Mouse (Mus musculus) gastrocnemius, postnatal 25 days (tissue): ENCODE data around the gene Wdr91. TPM values are rescaled to one million over a fixed set of nuclear protein-coding genes. Genes with fewer than 3 reads are reported as not detected.

Experiments used
- DNase-seq: peaks from one replicate; pipeline ENCODE4 v3.0.0; 2022
- long read RNA-seq, 2 experiments: library from polyadenylated mRNA; stranded (forward); transcript quantifications; one replicate each; pipeline ENCODE4 v2.0.0; 2021
- total RNA-seq, 2 experiments: library from RNA; stranded (reverse); gene quantifications; 1 replicate in 1 of 2; 2 replicates in 1 of 2; pipeline ENCODE4 v1.2.3; 2021

Gene Wdr91
- total RNA-seq = 1 to 10 TPM; 5.1 to 5.8 TPM
- long read RNA-seq, experiment 1, partial matches to known transcripts = 0 of 5 reads
- long read RNA-seq, experiment 1, other reads (novel, unspliced or antisense) = 3 of 5 reads
- long read RNA-seq, experiment 2, partial matches to known transcripts = 2 of 8 reads
- long read RNA-seq, experiment 2, other reads (novel, unspliced or antisense) = 3 of 8 reads

- peak; percentile 90 for DNase-seq
Measured at GRCm38 (mm10) chr6:34910371-34911219, at the start of gene Wdr91. Gene Wdr91, minus strand, starts transcription at chr6:34910876.

GRCm38 (mm10) chr6:34959131-34959530 is 48.5 kb upstream of the Wdr91 start:
- no peak for DNase-seq

GRCm38 (mm10) chr6:34955862-34956241 is 45.2 kb upstream of the Wdr91 start:
- DNase-seq = no peak

- DNase-seq = no peak
Measured at GRCm38 (mm10) chr6:34954926-34955861, 44.5 kb upstream of the Wdr91 start.

- no peak for DNase-seq
Measured at GRCm38 (mm10) chr6:34951956-34952667, 41.4 kb upstream of the Wdr91 start.

- DNase-seq = no peak
Measured at GRCm38 (mm10) chr6:34951518-34951917, 40.8 kb upstream of the Wdr91 start.

- no peak for DNase-seq
Measured at GRCm38 (mm10) chr6:34948461-34948860, 37.8 kb upstream of the Wdr91 start.

- no peak for DNase-seq
Measured at GRCm38 (mm10) chr6:34946486-34947079, 35.9 kb upstream of the Wdr91 start.

- no peak for DNase-seq
Measured at GRCm38 (mm10) chr6:34943499-34943898, 32.8 kb upstream of the Wdr91 start.

- no peak for DNase-seq
Measured at GRCm38 (mm10) chr6:34942446-34942845, 31.8 kb upstream of the Wdr91 start.

- DNase-seq = no peak
Measured at GRCm38 (mm10) chr6:34941496-34941895, 30.8 kb upstream of the Wdr91 start.

GRCm38 (mm10) chr6:34939451-34939850 is 28.8 kb upstream of the Wdr91 start:
- no peak for DNase-seq

- no peak for DNase-seq
Measured at GRCm38 (mm10) chr6:34938929-34939325, 28.3 kb upstream of the Wdr91 start.

GRCm38 (mm10) chr6:34938280-34938928 is 27.7 kb upstream of the Wdr91 start:
- DNase-seq = no peak

GRCm38 (mm10) chr6:34936743-34937142 is 26.1 kb upstream of the Wdr91 start:
- no peak for DNase-seq

GRCm38 (mm10) chr6:34932633-34933032 is 22.0 kb upstream of the Wdr91 start:
- no peak for DNase-seq

GRCm38 (mm10) chr6:34927594-34927993 is 16.9 kb upstream of the Wdr91 start:
- DNase-seq = no peak

GRCm38 (mm10) chr6:34927156-34927555 is 16.5 kb upstream of the Wdr91 start:
- peak; percentile 37 for DNase-seq

- peak; percentile 24 for DNase-seq
Measured at GRCm38 (mm10) chr6:34921941-34922340, 11.3 kb upstream of the Wdr91 start.

GRCm38 (mm10) chr6:34920631-34921030 is 10.0 kb upstream of the Wdr91 start:
- no peak for DNase-seq

- DNase-seq = no peak
Measured at GRCm38 (mm10) chr6:34919956-34920355, 9.3 kb upstream of the Wdr91 start, which contains the start of gene Stra8. Gene Stra8, plus strand, starts transcription at chr6:34920163.
